Comparison of ENCODE assay signal across 22 mouse cellular contexts in the genomic region with DNA sequence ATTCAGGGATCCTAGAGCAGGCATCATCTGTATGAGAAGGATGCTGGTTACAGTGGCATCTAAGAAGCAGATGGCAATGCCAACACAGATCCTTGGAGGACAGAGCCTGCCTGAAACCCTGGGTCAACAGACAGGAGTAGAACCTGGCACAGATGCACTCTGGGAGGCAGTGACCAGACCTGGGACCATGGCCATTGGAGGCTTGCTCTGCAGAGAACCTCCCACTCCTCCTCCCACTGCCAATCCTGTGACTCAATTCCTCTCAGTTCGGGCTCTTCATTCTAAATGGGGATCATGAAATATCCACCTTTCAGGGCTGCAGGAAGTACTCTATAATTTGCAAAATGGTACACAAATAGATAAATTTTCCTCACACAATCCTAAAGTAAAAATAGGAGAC.
DNase-seq lines count a peak whose midpoint lies in the region; ATAC-seq and TF ChIP-seq lines count a peak whose summit lies in the region.
"Had no signal": no experiment of that assay in that cellular context is flagged by ENCODE, and none has a peak within 500 bp of the region (broad histone marks: within the 10 kb centered on the region; RNA-seq: fewer than 3 reads in every experiment).

No protein-coding gene starts in this region.

- no peaks in the 10 kb centered on the region for H3K27me3 ChIP-seq in kidney, embryonic 16.5 days (ENCODE audit: insufficient read depth, low read length)
- H3K27me3 ChIP-seq: embryonic facial prominence, embryonic 13.5 days; embryonic facial prominence, embryonic 15.5 days; forebrain, embryonic 12.5 days had no signal

- no peak overlapping the region for H3K4me3 ChIP-seq in kidney, embryonic 16.5 days (ENCODE audit: low read length)
- no peak overlapping the region for H3K4me3 ChIP-seq in olfactory bulb, adult 2 months (ENCODE audit: insufficient read depth, low read depth, low read length)
- H3K4me3 ChIP-seq: embryonic facial prominence, embryonic 13.5 days; embryonic facial prominence, embryonic 15.5 days; erythroblast, embryonic 14.5 days; forebrain, embryonic 10.5 days; forebrain, embryonic 12.5 days had no signal

- peak; percentile 56 for DNase-seq in heart, adult 11 months
- DNase-seq in heart, postnatal 36 days, result no peak
- DNase-seq in kidney, postnatal 4 days, result no peak
- DNase-seq in adrenal gland, postnatal 10 days, result no peak
- DNase-seq: adrenal gland, adult 2 months; adrenal gland, postnatal 14 days; adrenal gland, postnatal 36 days; cerebellum, adult 11 months; cerebellum, adult 18-20 months; cerebellum, adult 8-10 months; cerebellum, adult 9-11 months; cerebellum, postnatal 36 days; embryo, embryonic 11 days; forebrain, postnatal 0 days had no signal

- no peak overlapping the region for H3K9ac ChIP-seq in kidney, embryonic 16.5 days (replicated peaks; ENCODE audit: low read length)
- H3K9ac ChIP-seq: embryonic facial prominence, embryonic 13.5 days; embryonic facial prominence, embryonic 15.5 days; forebrain, embryonic 12.5 days; forebrain, postnatal 0 days had no signal

- 75% methylated on average over 1 of the region's 1 CpGs for WGBS in kidney, embryonic 16.5 days
- WGBS in olfactory bulb, adult 2 months, result 19% methylated on average over 1 of the region's 1 CpGs

- no peak for ATAC-seq in kidney, embryonic 16.5 days (ENCODE audit: low FRiP score, low TSS enrichment)
- ATAC-seq: forebrain, embryonic 14.5 days; forebrain, postnatal 0 days had no signal

- no peaks in the 10 kb centered on the region for H3K36me3 ChIP-seq in kidney, embryonic 16.5 days (ENCODE audit: insufficient read depth, low read length)
- H3K36me3 ChIP-seq: embryonic facial prominence, embryonic 13.5 days; embryonic facial prominence, embryonic 15.5 days; forebrain, embryonic 10.5 days; forebrain, embryonic 12.5 days had no signal

- 0 out of 2 replicates have a peak overlapping the region, but pooled peaks have one; percentile 36 for H3K27ac ChIP-seq in kidney, embryonic 16.5 days (ENCODE audit: low read length)
- H3K27ac ChIP-seq in olfactory bulb, adult 2 months (ENCODE audit: insufficient read depth, low read depth, low read length), result peak overlapping the region; percentile 86
- H3K27ac ChIP-seq: embryonic facial prominence, embryonic 13.5 days; embryonic facial prominence, embryonic 15.5 days; forebrain, embryonic 10.5 days; forebrain, embryonic 12.5 days had no signal

- no peak for TF ChIP-seq POLR2A in olfactory bulb, adult 2 months (IDR thresholded peaks at IDR 0.05; ENCODE audit: insufficient read depth, low read depth, low read length)

- H3K9me3 ChIP-seq in kidney, embryonic 16.5 days (ENCODE audit: low read length), result no peaks in the 10 kb centered on the region
- H3K9me3 ChIP-seq: embryonic facial prominence, embryonic 13.5 days; embryonic facial prominence, embryonic 15.5 days; forebrain, embryonic 10.5 days; forebrain, embryonic 12.5 days had no signal

- H3K4me1 ChIP-seq in kidney, embryonic 16.5 days (ENCODE audit: insufficient read depth, low read length), result peaks cover 3% of the 10 kb centered on the region; the same call in 1 of the 2 replicates
- peaks cover 48% of the 10 kb centered on the region for H3K4me1 ChIP-seq in olfactory bulb, adult 2 months (ENCODE audit: control insufficient read depth, insufficient read depth, low read length)
- H3K4me1 ChIP-seq: embryonic facial prominence, embryonic 15.5 days; forebrain, embryonic 12.5 days had no signal

- TF ChIP-seq CTCF in olfactory bulb, adult 2 months (IDR thresholded peaks at IDR 0.05; ENCODE audit: insufficient read depth, low read depth, low read length), result no peak

- intact Hi-C loops in heart, postnatal 36 days (cut with DNase I), result no loop called here

- no peak overlapping the region for H3K4me2 ChIP-seq in kidney, embryonic 16.5 days (replicated peaks; ENCODE audit: low read depth, low read length)
- H3K4me2 ChIP-seq: embryonic facial prominence, embryonic 13.5 days; embryonic facial prominence, embryonic 15.5 days; forebrain, embryonic 12.5 days had no signal
